Mouse (Mus musculus): ENCODE measurements at regions not wholly inside any gene's neighbourhood (a gene's known extent, or its start where the extent isn't known, plus 50 kb on each side); places are given as distances from the start of the nearest gene placed in this dataset.
"Not testable (repeated sequence)": the region's sequence is repeated elsewhere in the genome, so short reads cannot be mapped to it uniquely, and the experiment has no call there.

DNA sequence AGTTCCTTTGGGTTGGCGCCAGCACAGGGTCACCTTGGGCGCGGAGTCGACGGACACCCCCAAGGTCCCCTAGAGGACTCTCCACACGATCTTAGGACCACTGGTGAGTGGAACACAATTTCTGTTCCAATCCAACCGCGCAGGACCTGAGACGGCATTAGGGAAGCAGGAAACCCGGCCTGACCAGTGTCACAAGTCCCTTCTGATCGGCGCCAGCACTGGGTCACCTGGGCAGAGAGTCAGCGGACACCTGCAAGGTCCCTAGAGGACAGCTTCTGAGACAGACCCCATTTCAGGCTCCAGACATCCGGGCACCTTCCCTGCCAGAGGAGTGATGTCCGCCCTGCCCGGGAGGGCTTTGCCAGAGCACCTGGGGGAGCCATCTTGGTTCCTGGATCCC, 74.2 kb upstream of the Cdh13 start:
- H3K36me3 ChIP-seq (ENCODE audit: control insufficient read depth, insufficient read depth, low read length) = not testable (repeated sequence)
- 94% methylated on average over 16 of the region's 16 CpGs for WGBS

DNA sequence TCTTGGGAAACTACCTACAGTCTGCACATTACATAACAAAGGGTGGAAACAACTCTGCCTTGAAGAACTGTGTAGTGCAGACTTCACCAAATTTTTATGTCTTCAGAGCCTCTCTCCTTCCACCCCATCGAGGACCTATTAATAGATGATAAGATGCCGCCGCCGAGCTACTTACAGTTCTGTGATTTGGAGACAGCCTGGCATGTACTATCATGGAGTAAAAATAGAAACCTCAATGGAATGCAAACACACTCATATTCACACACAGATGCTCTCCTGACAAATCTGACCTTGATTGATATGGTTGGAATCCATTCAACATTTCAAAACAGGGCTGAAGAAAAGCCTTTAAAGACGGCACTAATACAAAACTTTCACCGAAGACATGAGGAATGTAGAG, 92.7 kb upstream of the Cdh13 start:
- Histone ChIP-seq H3K27me3 (ENCODE audit: control insufficient read depth, insufficient read depth, low read length) (no peaks in the 10 kb centered on the region), H3K36me3 (ENCODE audit: control insufficient read depth, insufficient read depth, low read length) (no peaks in the 10 kb centered on the region), H3K4me1 (ENCODE audit: control insufficient read depth, insufficient read depth, insufficient read length, low read length) (no peaks in the 10 kb centered on the region), H3K27ac (ENCODE audit: insufficient read depth, low read depth, low read length) (no peak overlapping the region), H3K4me3 (ENCODE audit: low read depth, low read length) (no peak overlapping the region)
- WGBS = 82% methylated on average over 6 of the region's 6 CpGs
- TF ChIP-seq CTCF (IDR thresholded peaks at IDR 0.05; ENCODE audit: extremely low read depth, insufficient read length, insufficient replicate concordance, low read depth, low read length) (no peak), POLR2A (IDR thresholded peaks at IDR 0.05; ENCODE audit: low read depth, low read length) (no peak)

More for the DNA sequence above, 74.2 kb upstream of the Cdh13 start:
- not testable (repeated sequence) for H3K27me3 ChIP-seq (ENCODE audit: control insufficient read depth, insufficient read depth, low read length); H3K27ac ChIP-seq (ENCODE audit: insufficient read depth, low read depth, low read length); H3K4me3 ChIP-seq (ENCODE audit: low read depth, low read length); H3K4me1 ChIP-seq (ENCODE audit: control insufficient read depth, insufficient read depth, insufficient read length, low read length)

DNA sequence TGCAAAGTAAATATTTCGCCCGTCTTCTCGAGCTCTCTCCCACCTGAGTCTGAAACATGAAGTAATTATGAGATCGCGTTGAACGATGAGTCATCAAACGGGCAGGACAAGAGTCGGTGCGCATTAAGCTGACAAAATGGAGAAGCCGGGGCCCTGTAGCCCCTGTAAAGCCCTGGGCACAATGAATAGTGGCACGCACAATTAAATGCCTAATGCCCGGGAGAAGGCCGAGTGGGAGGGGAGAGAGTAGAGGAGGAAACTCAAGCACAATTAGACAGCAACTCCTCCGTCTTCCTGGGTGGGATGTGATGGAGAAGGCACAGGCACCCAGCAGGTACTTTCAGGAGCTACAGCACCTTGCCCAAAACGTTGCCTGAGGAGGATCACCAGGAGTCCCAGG, 94.3 kb upstream of the Cdh13 start:
- Histone ChIP-seq H3K27me3 (ENCODE audit: control insufficient read depth, insufficient read depth, low read length) (no peaks in the 10 kb centered on the region), H3K4me1 (ENCODE audit: control insufficient read depth, insufficient read depth, insufficient read length, low read length) (no peaks in the 10 kb centered on the region), H3K4me3 (ENCODE audit: low read depth, low read length) (no peak overlapping the region), H3K27ac (ENCODE audit: insufficient read depth, low read depth, low read length) (no peak overlapping the region), H3K36me3 (ENCODE audit: control insufficient read depth, insufficient read depth, low read length) (no peaks in the 10 kb centered on the region)
- WGBS = 78% methylated on average over 15 of the region's 15 CpGs
- TF ChIP-seq CTCF (IDR thresholded peaks at IDR 0.05; ENCODE audit: extremely low read depth, insufficient read length, insufficient replicate concordance, low read depth, low read length) (no peak), POLR2A (IDR thresholded peaks at IDR 0.05; ENCODE audit: low read depth, low read length) (no peak)

DNA sequence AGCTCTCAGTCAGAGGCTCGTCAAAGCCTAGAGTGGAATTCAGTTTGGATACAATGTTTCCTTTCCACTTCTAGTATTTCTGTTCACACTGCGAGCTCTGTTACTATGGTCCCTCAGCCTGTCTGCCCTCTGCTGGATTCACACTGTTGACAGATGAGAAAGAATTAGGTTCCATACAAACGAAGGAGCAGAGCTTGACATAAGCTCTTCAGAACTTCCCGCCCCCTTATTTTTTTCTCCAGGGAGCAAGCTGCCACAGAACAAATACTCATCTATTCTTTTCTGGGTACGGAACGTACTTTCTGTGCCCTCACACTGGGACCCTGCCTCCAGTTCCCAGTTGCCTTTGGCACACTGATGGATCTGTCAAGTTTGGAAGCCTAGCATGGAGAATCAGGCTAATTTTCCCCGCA, 114.5 kb upstream of the Cdh13 start:
- TF ChIP-seq CTCF (IDR thresholded peaks at IDR 0.05; ENCODE audit: extremely low read depth, insufficient read length, insufficient replicate concordance, low read depth, low read length) (no peak), POLR2A (IDR thresholded peaks at IDR 0.05; ENCODE audit: low read depth, low read length) (no peak)
- Histone ChIP-seq H3K4me3 (ENCODE audit: low read depth, low read length) (no peak overlapping the region), H3K27me3 (ENCODE audit: control insufficient read depth, insufficient read depth, low read length) (no peaks in the 10 kb centered on the region), H3K4me1 (ENCODE audit: control insufficient read depth, insufficient read depth, insufficient read length, low read length) (no peaks in the 10 kb centered on the region), H3K27ac (ENCODE audit: insufficient read depth, low read depth, low read length) (no peak overlapping the region), H3K36me3 (ENCODE audit: control insufficient read depth, insufficient read depth, low read length) (no peaks in the 10 kb centered on the region)
- 49% methylated on average over 7 of the region's 7 CpGs for WGBS

DNA sequence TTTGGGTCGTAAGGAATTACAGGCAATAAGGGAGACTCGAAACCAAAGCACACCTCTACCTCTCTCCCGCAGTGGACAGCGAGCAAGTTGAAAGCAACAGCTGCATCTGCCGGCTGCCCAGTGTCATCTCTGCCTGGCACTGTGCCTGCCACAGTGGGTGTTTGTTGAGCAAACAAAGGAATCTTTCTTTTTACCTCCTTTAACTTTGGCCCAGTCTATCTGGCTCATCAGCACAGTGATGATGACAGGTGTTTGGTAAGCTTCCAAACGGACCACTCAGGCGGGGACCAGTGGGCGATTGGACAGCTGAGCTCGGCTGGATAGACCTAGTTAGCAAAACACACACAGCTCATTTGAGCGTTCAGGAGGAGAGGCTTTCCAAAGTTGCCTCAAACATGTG, 121.4 kb upstream of the Cdh13 start:
- TF ChIP-seq POLR2A (IDR thresholded peaks at IDR 0.05; ENCODE audit: low read depth, low read length) (no peak), CTCF (IDR thresholded peaks at IDR 0.05; ENCODE audit: extremely low read depth, insufficient read length, insufficient replicate concordance, low read depth, low read length) (no peak)
- WGBS = 35% methylated on average over 10 of the region's 10 CpGs
- no peaks in the 10 kb centered on the region for H3K36me3 ChIP-seq (ENCODE audit: control insufficient read depth, insufficient read depth, low read length)
- H3K4me1 ChIP-seq (ENCODE audit: control insufficient read depth, insufficient read depth, insufficient read length, low read length) = no peaks in the 10 kb centered on the region
- H3K4me3 ChIP-seq (ENCODE audit: low read depth, low read length) = no peak overlapping the region
- H3K27me3 ChIP-seq (ENCODE audit: control insufficient read depth, insufficient read depth, low read length) = no peaks in the 10 kb centered on the region
- no peak overlapping the region for H3K27ac ChIP-seq (ENCODE audit: insufficient read depth, low read depth, low read length)

DNA sequence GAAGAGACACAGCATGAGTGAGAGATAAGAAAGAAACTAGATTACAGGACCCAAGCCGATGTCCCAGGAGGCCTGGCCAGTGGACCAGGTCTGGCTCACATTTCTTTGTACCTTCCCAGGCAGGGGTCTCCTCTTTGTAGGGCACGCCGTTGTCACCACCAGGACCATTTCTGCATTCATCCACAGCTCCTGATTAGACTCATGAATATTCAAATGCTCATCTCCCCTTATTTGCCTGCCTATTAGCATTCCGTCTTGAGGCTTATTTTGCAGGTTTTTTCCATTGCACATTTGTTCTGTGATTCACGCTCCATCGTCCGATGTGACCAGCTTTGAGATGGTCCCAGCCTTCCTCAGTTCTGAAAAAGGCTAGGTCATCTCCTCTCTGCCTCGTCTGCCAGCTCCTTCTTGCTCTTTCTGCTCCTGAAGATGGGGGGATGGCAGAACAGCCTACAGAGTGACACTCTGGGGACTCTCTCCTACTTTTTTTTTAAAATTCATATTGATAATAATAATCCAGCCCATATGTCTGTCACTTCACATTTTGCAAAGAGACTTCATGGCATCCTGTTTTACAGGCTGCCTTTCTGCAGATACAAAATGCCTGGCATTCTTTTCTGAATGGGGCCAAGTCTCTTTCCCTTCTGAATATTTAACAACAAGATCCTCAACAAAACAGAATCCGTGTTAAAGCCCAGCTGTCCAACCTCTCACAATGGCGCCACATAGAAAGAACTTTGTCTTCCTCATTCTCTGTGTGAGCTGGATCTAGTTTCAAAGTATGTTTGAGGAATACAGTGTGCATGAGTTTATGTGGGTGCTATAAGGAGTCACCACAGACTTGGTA, 136.0 kb upstream of the Cdh13 start:
- no peak overlapping the region for H3K27ac ChIP-seq (ENCODE audit: insufficient read depth, low read depth, low read length)
- no peaks in the 10 kb centered on the region for H3K27me3 ChIP-seq (ENCODE audit: control insufficient read depth, insufficient read depth, low read length)
- H3K4me3 ChIP-seq (ENCODE audit: low read depth, low read length) = no peak overlapping the region
- WGBS = 74% methylated on average over 10 of the region's 10 CpGs
- no peaks in the 10 kb centered on the region for H3K4me1 ChIP-seq (ENCODE audit: control insufficient read depth, insufficient read depth, insufficient read length, low read length)
- H3K36me3 ChIP-seq (ENCODE audit: control insufficient read depth, insufficient read depth, low read length) = no peaks in the 10 kb centered on the region
- TF ChIP-seq CTCF (IDR thresholded peaks at IDR 0.05; ENCODE audit: extremely low read depth, insufficient read length, insufficient replicate concordance, low read depth, low read length) (no peak), POLR2A (IDR thresholded peaks at IDR 0.05; ENCODE audit: low read depth, low read length) (no peak)

DNA sequence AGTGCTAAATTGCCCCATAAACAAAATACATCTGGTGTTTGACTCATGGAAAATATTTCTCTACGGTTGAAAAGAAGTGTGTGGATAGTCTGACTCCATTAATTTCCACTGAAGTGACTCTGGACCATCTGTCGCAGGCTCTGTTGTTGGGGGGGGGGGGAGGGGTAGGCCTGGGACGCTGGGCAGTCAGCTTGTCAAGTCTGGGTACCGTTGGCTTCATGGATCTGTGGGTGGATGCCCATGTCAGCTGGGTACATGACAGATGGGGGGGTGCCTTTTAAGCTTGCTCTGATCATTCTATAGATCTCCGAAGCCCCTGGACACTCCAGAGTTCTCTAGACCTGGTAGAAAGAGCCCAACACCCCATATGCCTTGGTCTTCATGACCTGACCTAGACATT, 139.0 kb upstream of the Cdh13 start:
- H3K4me3 ChIP-seq (ENCODE audit: low read depth, low read length) = no peak overlapping the region
- no peak overlapping the region for H3K27ac ChIP-seq (ENCODE audit: insufficient read depth, low read depth, low read length)
- no peaks in the 10 kb centered on the region for H3K36me3 ChIP-seq (ENCODE audit: control insufficient read depth, insufficient read depth, low read length)
- TF ChIP-seq CTCF (IDR thresholded peaks at IDR 0.05; ENCODE audit: extremely low read depth, insufficient read length, insufficient replicate concordance, low read depth, low read length) = no peak
- no peak for TF ChIP-seq POLR2A (IDR thresholded peaks at IDR 0.05; ENCODE audit: low read depth, low read length)
- WGBS = 72% methylated on average over 5 of the region's 5 CpGs
- H3K4me1 ChIP-seq (ENCODE audit: control insufficient read depth, insufficient read depth, insufficient read length, low read length) = no peaks in the 10 kb centered on the region
- H3K27me3 ChIP-seq (ENCODE audit: control insufficient read depth, insufficient read depth, low read length) = no peaks in the 10 kb centered on the region

Data from small intestine, adult 2 months (tissue).